Mouse (Mus musculus): ENCODE results near the gene Efna5. TPM values are rescaled to one million over a fixed set of nuclear protein-coding genes. Genes with fewer than 3 reads are reported as not detected.
A peak's percentile ranks its signal among the peaks of the same experiment; 100 is the strongest.

The Efna5 gene
- polyA plus RNA-seq, 1 experiment from 2014 or later: 30.3 TPM

DNA sequence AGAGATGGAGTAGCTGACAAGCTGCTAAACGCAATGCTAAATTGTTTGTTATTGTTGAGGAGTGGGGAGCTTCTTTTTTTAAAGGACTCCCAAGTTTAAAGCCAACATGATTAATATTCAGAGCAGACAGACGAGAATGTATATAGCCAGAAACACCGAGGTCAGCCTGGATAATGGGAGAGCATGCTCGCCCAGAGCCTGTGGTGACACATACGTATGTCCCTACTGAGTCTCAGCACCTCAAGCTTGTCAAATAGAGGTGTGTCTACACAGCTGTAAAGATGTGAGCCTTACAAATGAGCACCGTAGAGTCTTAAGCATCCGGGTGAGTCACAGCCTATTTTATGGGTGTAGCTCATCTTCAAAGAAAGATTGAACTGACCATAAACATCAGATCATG is 318.7 kb downstream of the Efna5 start:
- H3K27ac ChIP-seq: no peak overlapping the region
- no peak; the same call in 1 of the 2 replicates for ATAC-seq
- H3K36me3 ChIP-seq: no peaks in the 10 kb centered on the region
- H3K9me3 ChIP-seq: no peaks in the 10 kb centered on the region
- H3K9ac ChIP-seq: no peak overlapping the region
- H3K4me2 ChIP-seq (replicated peaks): no peak overlapping the region
- WGBS: 54% methylated on average over 7 of the region's 7 CpGs
- peaks cover 3% of the 10 kb centered on the region; the same call in 1 of the 2 replicates for H3K4me1 ChIP-seq (replicated peaks)
- H3K4me3 ChIP-seq (replicated peaks): no peak overlapping the region
- H3K27me3 ChIP-seq (replicated peaks): no peaks in the 10 kb centered on the region

DNA sequence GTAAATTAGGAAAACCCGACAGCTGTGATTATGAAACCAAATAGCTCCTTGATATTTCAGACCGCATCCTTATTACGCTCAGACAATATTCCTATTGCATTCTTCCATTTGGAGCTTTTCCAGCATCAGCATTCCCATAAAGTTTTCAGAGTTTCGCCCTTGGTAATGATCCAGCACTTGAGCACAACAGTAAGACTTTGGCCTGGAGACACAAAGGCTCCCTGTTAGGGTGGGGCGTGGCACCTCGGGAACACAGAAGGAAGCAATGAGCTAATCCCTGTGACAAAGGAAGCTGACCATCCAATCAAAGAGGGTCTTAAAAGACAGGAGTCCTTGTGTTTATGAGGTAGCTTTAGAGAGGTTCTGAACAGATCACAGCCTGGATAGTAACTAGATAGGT is 323.9 kb downstream of the Efna5 start:
- WGBS: 62% methylated on average over 6 of the region's 6 CpGs
- Histone ChIP-seq H3K27ac (no peak overlapping the region), H3K4me1 (replicated peaks) (no peaks in the 10 kb centered on the region), H3K9ac (no peak overlapping the region), H3K27me3 (replicated peaks) (no peaks in the 10 kb centered on the region), H3K4me3 (replicated peaks) (no peak overlapping the region), H3K4me2 (replicated peaks) (no peak overlapping the region), H3K9me3 (no peaks in the 10 kb centered on the region), H3K36me3 (no peaks in the 10 kb centered on the region)
- ATAC-seq: peak; percentile 71
